20 mouse cellular contexts compared by ENCODE assay signal in the genomic region with DNA sequence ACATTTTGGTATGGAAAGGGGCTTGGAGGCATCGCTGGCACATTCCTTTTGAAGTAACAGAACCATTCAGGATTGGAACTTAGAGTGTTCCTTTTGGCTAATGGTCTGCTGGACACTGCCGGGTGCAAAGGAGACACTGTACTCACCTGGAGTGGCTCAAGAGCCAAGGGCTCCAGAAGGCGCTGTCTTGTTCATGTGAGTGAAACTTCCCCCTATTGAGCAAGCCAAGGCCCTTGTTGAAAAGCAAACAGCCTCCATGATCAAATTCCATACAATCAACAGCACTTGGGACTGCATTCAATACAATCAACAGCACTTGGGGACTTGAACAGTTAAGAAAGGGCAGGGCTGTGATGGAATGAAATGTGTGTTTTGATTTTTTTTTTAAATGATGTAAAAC.
"Had no signal": no experiment of that assay in that cellular context is flagged by ENCODE, and none has a peak within 500 bp of the region (broad histone marks: within the 10 kb centered on the region; RNA-seq: fewer than 3 reads in every experiment).

No protein-coding gene starts in this region.

- H3K4me2 ChIP-seq: limb, embryonic 13.5 days; liver, embryonic 12.5 days; liver, embryonic 15.5 days; lung, embryonic 14.5 days; midbrain, embryonic 11.5 days had no signal

- H3K27me3 ChIP-seq: liver, embryonic 15.5 days had no signal

- H3K36me3 ChIP-seq: limb, embryonic 10.5 days; limb, embryonic 13.5 days; liver, embryonic 12.5 days; liver, embryonic 15.5 days had no signal

- H3K9me3 ChIP-seq: limb, embryonic 10.5 days; limb, embryonic 13.5 days; liver, embryonic 12.5 days; liver, embryonic 15.5 days had no signal

- DNase-seq: kidney, adult 18-20 months; kidney, adult 9 months; kidney, postnatal 25 days; layer of hippocampus, adult 9-11 months; liver; lung, embryonic 14.5 days; midbrain, embryonic 14.5 days; right cerebral cortex, adult 18-20 months; right cerebral cortex, postnatal 14 days; right cerebral cortex, postnatal 4 days; thymus, postnatal 25 days had no signal

- H3K9ac ChIP-seq: limb, embryonic 13.5 days; liver, embryonic 12.5 days; liver, embryonic 15.5 days; lung, embryonic 14.5 days had no signal

- H3K27ac ChIP-seq: layer of hippocampus, adult 2 months; limb, embryonic 10.5 days; limb, embryonic 13.5 days; liver, embryonic 12.5 days; liver, embryonic 15.5 days; stomach, postnatal 0 days had no signal

- H3K4me1 ChIP-seq: liver, embryonic 15.5 days had no signal

- ATAC-seq: inflammation-experienced regulatory T-cells, adult 6 months; intestine, embryonic 16.5 days; liver, embryonic 12.5 days had no signal

- H3K4me3 ChIP-seq: layer of hippocampus, adult 2 months; limb, embryonic 10.5 days; limb, embryonic 13.5 days; liver, embryonic 12.5 days; liver, embryonic 15.5 days had no signal
